Mouse (Mus musculus) embryo, embryonic 10.5 days (tissue): Measurements from ENCODE around the gene Lhfpl3.

ENCODE experiments used
- DNase-seq: peaks from one replicate; pipeline ENCODE4 v3.0.0-alpha.2; 2015; ENCODE audit warnings: low spot score

Lhfpl3 gene

GRCm38 (mm10) chr5:23153210-23153609, 407.4 kb downstream of the Lhfpl3 start:
- no peak for DNase-seq

- DNase-seq, result peak; percentile 14
These were observed 408.6 kb downstream of the Lhfpl3 start for GRCm38 (mm10) chr5:23154439-23154838.

- peak; percentile 24 for DNase-seq
These were observed 420.1 kb downstream of the Lhfpl3 start for GRCm38 (mm10) chr5:23165947-23166350.

- DNase-seq, result no peak
These were observed 420.8 kb downstream of the Lhfpl3 start for GRCm38 (mm10) chr5:23166658-23167057.

- DNase-seq, result no peak
These were observed 443.8 kb downstream of the Lhfpl3 start for GRCm38 (mm10) chr5:23189633-23190032.

GRCm38 (mm10) chr5:23196879-23197278, 451.0 kb downstream of the Lhfpl3 start:
- DNase-seq, result no peak

- DNase-seq, result no peak
These were observed 467.2 kb downstream of the Lhfpl3 start for GRCm38 (mm10) chr5:23213086-23213485.

- no peak for DNase-seq
These were observed 468.8 kb downstream of the Lhfpl3 start for GRCm38 (mm10) chr5:23214646-23215045.

GRCm38 (mm10) chr5:23219655-23220054, 473.8 kb downstream of the Lhfpl3 start:
- DNase-seq, result no peak

- DNase-seq, result peak; percentile 87
These were observed 479.1 kb downstream of the Lhfpl3 start for GRCm38 (mm10) chr5:23224759-23225536.

- no peak for DNase-seq
These were observed 479.8 kb downstream of the Lhfpl3 start for GRCm38 (mm10) chr5:23225621-23226020.

GRCm38 (mm10) chr5:23226753-23227152, 480.9 kb downstream of the Lhfpl3 start:
- no peak for DNase-seq

GRCm38 (mm10) chr5:23246974-23247373, 501.1 kb downstream of the Lhfpl3 start:
- DNase-seq, result peak; percentile 67

- DNase-seq, result no peak
These were observed 501.9 kb downstream of the Lhfpl3 start for GRCm38 (mm10) chr5:23247784-23248183.

GRCm38 (mm10) chr5:23248303-23248702, 502.4 kb downstream of the Lhfpl3 start:
- DNase-seq, result no peak

GRCm38 (mm10) chr5:23249896-23250875, 504.3 kb downstream of the Lhfpl3 start:
- no peak for DNase-seq

GRCm38 (mm10) chr5:23251462-23252224, 505.8 kb downstream of the Lhfpl3 start:
- DNase-seq, result peak; percentile 69

- DNase-seq, result no peak
These were observed 510.1 kb downstream of the Lhfpl3 start for GRCm38 (mm10) chr5:23255816-23256418.

GRCm38 (mm10) chr5:23273309-23273708, 527.5 kb downstream of the Lhfpl3 start:
- no peak for DNase-seq

- DNase-seq, result no peak
These were observed 533.5 kb downstream of the Lhfpl3 start for GRCm38 (mm10) chr5:23279364-23279763.

- peak; percentile 77 for DNase-seq
These were observed 539.0 kb downstream of the Lhfpl3 start for GRCm38 (mm10) chr5:23284884-23285283.

- no peak for DNase-seq
These were observed 543.3 kb downstream of the Lhfpl3 start for GRCm38 (mm10) chr5:23289149-23289548.
